Mouse (Mus musculus) cerebellum, postnatal 36 days (tissue): ENCODE results near the gene Kif13a.
A peak's percentile ranks its signal among the peaks of the same experiment; 100 is the strongest.

ENCODE experiments used
- DNase-seq, 2 experiments: peaks; one replicate each; pipeline ENCODE4 v3.0.0; 2021 to 2022; ENCODE audit warnings: mixed read lengths in 2 of 2

Kif13a gene

GRCm38 (mm10) chr13:46772581-46772980 is 157.1 kb downstream of the Kif13a start:
- no peak for DNase-seq

GRCm38 (mm10) chr13:46765361-46765760 is 164.3 kb downstream of the Kif13a start:
- DNase-seq = no peak

- no peak for DNase-seq
Observed at GRCm38 (mm10) chr13:46763210-46763609, 166.5 kb downstream of the Kif13a start.

GRCm38 (mm10) chr13:46760921-46761320 is 168.7 kb downstream of the Kif13a start:
- no peak for DNase-seq

- DNase-seq = no peak
Observed at GRCm38 (mm10) chr13:46759281-46759809, 170.3 kb downstream of the Kif13a start.

- no peak for DNase-seq
Observed at GRCm38 (mm10) chr13:46758627-46759026, 171.0 kb downstream of the Kif13a start.

- DNase-seq = no peak
Observed at GRCm38 (mm10) chr13:46757946-46758345, 171.7 kb downstream of the Kif13a start.

GRCm38 (mm10) chr13:46753294-46753693 is 176.4 kb downstream of the Kif13a start:
- no peak for DNase-seq

GRCm38 (mm10) chr13:46752566-46753229 is 177.0 kb downstream of the Kif13a start:
- no peak for DNase-seq

- DNase-seq = no peak
Observed at GRCm38 (mm10) chr13:46748138-46748873, 181.4 kb downstream of the Kif13a start.

GRCm38 (mm10) chr13:46743821-46744220 is 185.8 kb downstream of the Kif13a start:
- DNase-seq = no peak

- DNase-seq = no peak
Observed at GRCm38 (mm10) chr13:46742367-46742766, 187.3 kb downstream of the Kif13a start.

- DNase-seq = no peak
Observed at GRCm38 (mm10) chr13:46739426-46739825, 190.2 kb downstream of the Kif13a start.

- DNase-seq = no peak
Observed at GRCm38 (mm10) chr13:46737482-46737881, 192.2 kb downstream of the Kif13a start.

- no peak for DNase-seq
Observed at GRCm38 (mm10) chr13:46736479-46736865, 193.2 kb downstream of the Kif13a start.

GRCm38 (mm10) chr13:46735808-46736478 is 193.7 kb downstream of the Kif13a start:
- peak; percentile 14 to 15 for DNase-seq

GRCm38 (mm10) chr13:46735219-46735807 is 194.4 kb downstream of the Kif13a start:
- DNase-seq = no peak

- no peak for DNase-seq
Observed at GRCm38 (mm10) chr13:46729998-46730397, 199.7 kb downstream of the Kif13a start.

GRCm38 (mm10) chr13:46728411-46728810 is 201.3 kb downstream of the Kif13a start:
- DNase-seq = no peak

GRCm38 (mm10) chr13:46727837-46728268 is 201.8 kb downstream of the Kif13a start, which contains the start of gene Nup153:
Gene Nup153, minus strand, starts transcription at chr13:46727940.
- peak; percentile 100 for DNase-seq

- DNase-seq = no peak
Observed at GRCm38 (mm10) chr13:46727038-46727836, 202.4 kb downstream of the Kif13a start.
